Mouse (Mus musculus) embryonic stem cell, embryonic (primary cell): ENCODE data around the gene Cep170.
"Not testable (repeated sequence)": the region's sequence is repeated elsewhere in the genome, so short reads cannot be mapped to it uniquely, and the experiment has no call there.

Experiments
- CTCF ChIA-PET, 4 experiments: fragments of 300-600 bp in 2 of 4; fragments of 350-600 bp in 2 of 4; sonication (Branson Sonifier 250); formaldehyde crosslinking; loops; one replicate each; lab custom pipeline; 2022; ENCODE audit warnings: inconsistent platforms in 2 of 4; lab: Charles Lee
- POLR2A ChIA-PET, 4 experiments: fragments of 300-600 bp in 2 of 4; fragments of 350-600 bp in 2 of 4; sonication (Branson Sonifier 250); formaldehyde crosslinking; loops; one replicate each; lab custom pipeline; 2022; ENCODE audit warnings: antibody characterized with exemption in 4 of 4, inconsistent platforms in 1 of 4; lab: Charles Lee

The Cep170 gene

GRCm38 (mm10) chr1:176814036-176814420, at the start of gene Cep170:
TSS of gene Cep170 (minus strand) at chr1:176814067.
- CTCF ChIA-PET, result interaction anchor here in 2 of 4 experiments (1.0 to 1.2 kb wide), 2 partner anchors 10 to 21 kb away, joined by 3 read pairs; no protein-coding TSS in a partner anchor
- POLR2A ChIA-PET, result interaction anchor here (0.5 to 2.2 kb wide), 19 partner anchors 8 to 1683 kb away, joined by 3 to 9 read pairs (median 4); partner anchors contain the start of genes Chml (in 2 of the 4), Opn3 (in 2 of the 4) and Adss (in 1 of the 4)

GRCm38 (mm10) chr1:176861981-176862644, 48.2 kb upstream of the Cep170 start:
- CTCF ChIA-PET, result interaction anchor here in 1 of 4 experiments (0.5 kb wide), 1 partner anchor 241 kb away, joined by 5 read pairs; no protein-coding TSS in a partner anchor
- POLR2A ChIA-PET, result no interaction called here

- POLR2A ChIA-PET, result interaction anchor here in 1 of 4 experiments (0.7 kb wide), 1 partner anchor 123 kb away, joined by 3 read pairs; no protein-coding TSS in a partner anchor
- CTCF ChIA-PET, result no interaction called here
Observed at GRCm38 (mm10) chr1:176852813-176853590, 39.1 kb upstream of the Cep170 start.

- ChIA-PET POLR2A (interaction anchor here in 1 of 4 experiments (0.9 kb wide), 1 partner anchor 37 kb away, joined by 3 read pairs; the partner anchor contains the start of gene Sdccag8), CTCF (no interaction called here)
Observed at GRCm38 (mm10) chr1:176851401-176851800, 37.5 kb upstream of the Cep170 start.

GRCm38 (mm10) chr1:176849377-176849776, 35.5 kb upstream of the Cep170 start:
- ChIA-PET POLR2A (no interaction called here), CTCF (no interaction called here)

GRCm38 (mm10) chr1:176848613-176849290, 34.9 kb upstream of the Cep170 start:
- ChIA-PET CTCF (no interaction called here), POLR2A (interaction anchor here in 1 of 4 experiments (0.6 kb wide), 1 partner anchor 954 kb away, joined by 5 read pairs; no protein-coding TSS in a partner anchor)

- ChIA-PET POLR2A (no interaction called here), CTCF (no interaction called here)
Observed at GRCm38 (mm10) chr1:176847118-176847859, 33.4 kb upstream of the Cep170 start.

- ChIA-PET POLR2A (no interaction called here), CTCF (no interaction called here)
Observed at GRCm38 (mm10) chr1:176845082-176845977, 31.5 kb upstream of the Cep170 start.

- CTCF ChIA-PET, POLR2A ChIA-PET: not testable (repeated sequence)
Observed at GRCm38 (mm10) chr1:176836562-176836961, 22.7 kb upstream of the Cep170 start.

- ChIA-PET CTCF (interaction anchor here in 1 of 4 experiments (0.7 kb wide), 1 partner anchor 22 kb away, joined by 3 read pairs; the partner anchor contains the start of genes Cep170 and Sdccag8), POLR2A (interaction anchor here in 3 of 4 experiments (0.6 to 1.8 kb wide), 6 partner anchors 9 to 901 kb away, joined by 3 to 8 read pairs (median 4); partner anchors contain the start of genes Sdccag8 (in 2 of the 3) and Cep170 (in 1 of the 3))
Observed at GRCm38 (mm10) chr1:176835501-176836294, 21.8 kb upstream of the Cep170 start.

- ChIA-PET CTCF (no interaction called here), POLR2A (interaction anchor here in 3 of 4 experiments (0.6 to 1.8 kb wide), 5 partner anchors 8 to 122 kb away, joined by 3 to 8 read pairs (median 4); partner anchors contain the start of genes Sdccag8 (in 2 of the 3) and Cep170 (in 1 of the 3))
Observed at GRCm38 (mm10) chr1:176834880-176835279, 21.0 kb upstream of the Cep170 start.

GRCm38 (mm10) chr1:176833948-176834347, 20.1 kb upstream of the Cep170 start:
- CTCF ChIA-PET, result no interaction called here
- POLR2A ChIA-PET, result no interaction called here

- ChIA-PET CTCF (no interaction called here), POLR2A (no interaction called here)
Observed at GRCm38 (mm10) chr1:176833257-176833656, 19.4 kb upstream of the Cep170 start.

GRCm38 (mm10) chr1:176832607-176833006, 18.7 kb upstream of the Cep170 start:
- ChIA-PET POLR2A (interaction anchor here in 1 of 4 experiments (0.6 kb wide), 1 partner anchor 261 kb away, joined by 3 read pairs; no protein-coding TSS in a partner anchor), CTCF (no interaction called here)

GRCm38 (mm10) chr1:176832071-176832470, 18.2 kb upstream of the Cep170 start:
- CTCF ChIA-PET, result no interaction called here
- POLR2A ChIA-PET, result interaction anchor here in 1 of 4 experiments (0.6 kb wide), 1 partner anchor 261 kb away, joined by 3 read pairs; no protein-coding TSS in a partner anchor

GRCm38 (mm10) chr1:176828666-176829065, 14.8 kb upstream of the Cep170 start:
- CTCF ChIA-PET, result no interaction called here
- POLR2A ChIA-PET, result no interaction called here
